Mouse (Mus musculus): ENCODE results near the gene Cfap45.

Gene Cfap45

GRCm38 (mm10) chr1:172487859-172488258 is 32.7 kb upstream of the Cfap45 start:
- no peak for TF ChIP-seq GATA4 (IDR thresholded peaks at IDR 0.05; ENCODE audit: insufficient replicate concordance, low read length)

- TF ChIP-seq GATA4 (IDR thresholded peaks at IDR 0.05; ENCODE audit: insufficient replicate concordance, low read length), result no peak
These were observed 31.8 kb upstream of the Cfap45 start for GRCm38 (mm10) chr1:172488831-172489230.

- no peak for TF ChIP-seq GATA4 (IDR thresholded peaks at IDR 0.05; ENCODE audit: insufficient replicate concordance, low read length)
These were observed 30.9 kb upstream of the Cfap45 start for GRCm38 (mm10) chr1:172489585-172490250.

GRCm38 (mm10) chr1:172490261-172490661 is 30.3 kb upstream of the Cfap45 start:
- no peak for TF ChIP-seq GATA4 (IDR thresholded peaks at IDR 0.05; ENCODE audit: insufficient replicate concordance, low read length)

DNA sequence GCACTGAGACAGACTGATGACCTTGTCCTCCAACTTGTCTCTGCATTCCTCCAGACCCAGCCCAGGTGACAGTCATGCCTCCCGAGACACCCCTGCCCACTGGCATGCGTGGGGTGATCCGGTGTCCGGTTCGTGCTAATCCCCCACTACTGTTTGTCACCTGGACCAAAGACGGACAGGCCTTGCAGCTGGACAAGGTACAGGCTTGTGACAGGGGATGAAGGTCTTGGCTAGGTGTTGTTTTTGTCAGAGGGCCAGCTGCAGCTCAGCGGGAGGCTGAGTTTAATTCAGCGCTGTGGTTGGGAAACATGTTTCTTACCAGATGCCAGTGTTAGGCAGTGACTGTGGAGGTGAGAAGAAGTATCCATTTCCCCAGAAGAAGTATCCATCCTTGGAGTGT is 28.6 kb upstream of the Cfap45 start:
- no peak for TF ChIP-seq GATA4 (IDR thresholded peaks at IDR 0.05; ENCODE audit: insufficient replicate concordance, low read length)

DNA sequence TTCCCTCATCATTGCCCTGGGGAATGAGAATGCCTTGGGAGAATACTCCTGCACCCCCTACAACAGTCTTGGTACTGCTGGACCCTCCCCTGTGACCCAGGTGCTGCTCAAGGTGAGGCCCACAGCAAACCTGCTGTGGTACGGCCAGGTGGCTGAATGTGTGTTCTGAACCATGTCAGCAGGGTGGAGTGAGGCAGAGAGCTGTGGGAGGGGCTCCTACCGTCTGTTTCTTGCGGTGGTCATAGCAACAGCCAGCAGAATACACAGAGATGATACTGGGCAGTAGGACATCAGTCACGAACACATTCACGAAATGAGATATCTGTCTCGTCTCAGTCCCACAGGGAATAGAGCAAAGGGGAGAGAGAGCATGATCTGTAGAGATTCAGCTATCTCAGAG is 27.1 kb upstream of the Cfap45 start:
- TF ChIP-seq GATA4 (IDR thresholded peaks at IDR 0.05; ENCODE audit: insufficient replicate concordance, low read length), result no peak

- TF ChIP-seq GATA4 (IDR thresholded peaks at IDR 0.05; ENCODE audit: insufficient replicate concordance, low read length), result no peak
These were observed 24.6 kb upstream of the Cfap45 start for GRCm38 (mm10) chr1:172496030-172496429.

- no peak for TF ChIP-seq GATA4 (IDR thresholded peaks at IDR 0.05; ENCODE audit: insufficient replicate concordance, low read length)
These were observed 23.2 kb upstream of the Cfap45 start for GRCm38 (mm10) chr1:172497428-172497827.

DNA sequence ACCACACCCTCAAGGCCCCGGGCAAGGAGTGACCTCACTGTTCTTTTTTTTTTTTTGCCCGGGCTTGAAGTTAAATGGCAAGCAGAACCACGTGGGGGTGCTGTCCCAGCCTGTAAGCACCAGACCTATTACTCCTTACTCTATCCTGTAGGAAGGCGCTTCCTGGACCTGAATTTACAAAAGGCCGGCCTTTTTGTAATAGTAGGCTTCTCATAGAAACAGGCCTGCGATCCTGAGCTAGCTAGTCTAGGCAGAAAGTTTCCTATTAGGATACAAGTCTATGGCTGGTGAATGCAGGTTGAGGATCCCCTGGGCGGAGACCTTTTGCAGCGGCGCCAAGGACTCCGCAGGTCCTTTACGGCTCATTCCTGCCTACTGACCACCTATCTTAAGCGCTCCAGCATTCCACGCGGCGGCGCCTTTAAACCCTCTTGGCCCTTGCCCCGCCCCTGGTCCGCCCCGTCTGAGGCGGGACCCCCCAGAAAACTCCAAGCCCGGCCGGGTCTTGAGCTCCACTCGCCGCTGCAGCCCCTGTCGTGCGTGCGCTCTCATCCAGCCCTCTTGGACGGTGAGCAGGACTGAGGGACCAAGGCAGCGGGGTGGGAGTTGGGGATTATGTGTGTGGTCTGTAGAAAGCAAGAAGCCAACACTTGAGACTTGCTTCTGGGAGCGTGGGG is 20.7 kb upstream of the Cfap45 start, which contains the start of gene Tagln2:
Tagln2 (plus strand) TSS at position 283 of the 677 bp plus-strand sequence.
- TF ChIP-seq GATA4 (IDR thresholded peaks at IDR 0.05; ENCODE audit: insufficient replicate concordance, low read length), result peak; percentile 48; the same call in 1 of the 2 replicates

GRCm38 (mm10) chr1:172500451-172501370 is 19.9 kb upstream of the Cfap45 start:
- TF ChIP-seq GATA4 (IDR thresholded peaks at IDR 0.05; ENCODE audit: insufficient replicate concordance, low read length), result no peak

GRCm38 (mm10) chr1:172501371-172502144 is 19.0 kb upstream of the Cfap45 start:
- TF ChIP-seq GATA4 (IDR thresholded peaks at IDR 0.05; ENCODE audit: insufficient replicate concordance, low read length), result no peak

DNA sequence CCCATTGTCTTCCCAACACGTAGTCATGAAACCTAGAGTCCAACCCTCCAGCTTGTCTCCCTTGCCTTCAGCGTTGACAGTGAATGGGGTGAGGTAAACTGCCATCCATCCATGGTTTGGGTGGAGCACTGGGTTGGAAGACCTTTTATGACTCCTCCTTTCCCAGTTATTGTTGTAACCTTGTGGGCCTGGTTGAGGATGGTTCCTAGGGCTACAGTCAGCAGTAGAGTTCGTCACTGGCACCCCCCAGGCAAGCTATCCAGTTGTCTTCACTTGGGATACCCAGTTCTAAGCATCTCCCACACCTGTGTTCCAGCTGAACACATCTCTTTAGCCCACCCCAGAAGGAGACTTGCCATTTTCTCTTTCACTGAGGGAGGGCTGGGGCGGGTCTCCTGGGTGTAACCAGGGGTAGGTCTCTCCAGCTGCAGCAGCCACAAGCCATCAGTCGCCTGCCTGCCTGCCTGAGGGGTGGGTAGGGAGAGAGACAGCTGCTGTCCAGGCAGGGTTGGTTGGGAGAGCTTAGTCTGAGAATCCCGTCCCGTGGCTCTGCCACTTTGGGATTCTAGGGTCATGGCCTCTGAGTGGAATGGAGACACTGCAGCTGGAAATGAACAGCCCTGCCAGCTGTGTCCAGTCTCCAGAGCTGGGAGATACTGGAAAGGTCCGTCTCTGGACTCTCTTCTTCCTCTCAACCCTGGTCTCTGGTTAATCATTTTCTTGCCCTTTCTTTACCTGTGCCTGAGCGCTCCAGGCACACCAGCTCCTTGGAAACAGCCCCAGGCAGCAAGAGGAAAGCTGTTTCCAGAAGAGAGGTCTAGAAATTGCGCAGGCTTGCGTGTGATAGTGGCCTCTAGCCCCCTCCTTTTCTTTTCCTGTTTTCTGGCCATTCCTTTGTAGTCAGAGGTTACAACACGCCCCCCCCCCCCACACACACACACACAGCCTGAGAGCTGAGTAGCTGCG is 18.2 kb upstream of the Cfap45 start:
- no peak for TF ChIP-seq GATA4 (IDR thresholded peaks at IDR 0.05; ENCODE audit: insufficient replicate concordance, low read length)

GRCm38 (mm10) chr1:172503111-172503997 is 17.2 kb upstream of the Cfap45 start:
- no peak for TF ChIP-seq GATA4 (IDR thresholded peaks at IDR 0.05; ENCODE audit: insufficient replicate concordance, low read length)

All from liver, adult (tissue).